Mouse (Mus musculus): ENCODE data around the gene Coq7.

DNA sequence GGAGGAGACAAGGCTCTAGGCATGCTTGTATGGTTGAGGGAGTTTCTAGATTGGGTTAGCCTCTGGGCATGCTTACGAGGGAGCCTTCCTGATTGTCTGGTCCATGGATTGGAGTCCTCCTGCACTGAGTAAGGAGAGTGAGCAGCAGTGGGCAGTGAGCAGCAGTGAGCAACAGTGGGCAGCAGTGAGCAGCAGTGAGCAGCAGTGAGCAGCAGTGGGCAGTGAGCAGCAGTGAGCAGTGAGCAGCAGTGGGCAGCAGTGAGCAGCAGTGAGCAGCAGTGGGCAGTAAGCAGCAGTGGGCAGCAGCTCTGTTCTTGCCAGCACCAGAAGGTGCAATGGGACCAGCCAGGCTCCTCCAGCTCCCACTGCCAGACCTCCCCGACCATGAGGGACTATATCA, 15.3 kb downstream of the Coq7 start:
- TF ChIP-seq GATA1 (IDR thresholded peaks at IDR 0.05; ENCODE audit: borderline replicate concordance, low read length) (no peak), FLI1 (IDR thresholded peaks at IDR 0.05; ENCODE audit: low read length) (no peak)

Measured in megakaryocyte, embryonic 14.5 days (primary cell).